Mouse (Mus musculus): ENCODE data around the gene Gss. TPM values are rescaled to one million over a fixed set of nuclear protein-coding genes. Genes with fewer than 3 reads are reported as not detected.
A peak's percentile ranks its signal among the peaks of the same experiment; 100 is the strongest.
"Not testable (repeated sequence)": the region's sequence is repeated elsewhere in the genome, so short reads cannot be mapped to it uniquely, and the experiment has no call there.

Gene Gss
- total and polyA plus RNA-seq, 2 experiments = 69.4 to 134 TPM

- Histone ChIP-seq H3K27ac (replicated peaks; ENCODE audit: insufficient read depth, low read depth, low read length) (no peak overlapping the region), H3K9ac (ENCODE audit: low read depth, low read length) (no peak overlapping the region), H3K4me1 (ENCODE audit: control insufficient read depth, insufficient read depth, low read length) (no peaks in the 10 kb centered on the region), H3K36me3 (ENCODE audit: control insufficient read depth, insufficient read depth, low read length) (peaks cover 63% of the 10 kb centered on the region), H3K27me3 (ENCODE audit: control insufficient read depth, insufficient read depth, low read length) (no peaks in the 10 kb centered on the region), H3K4me3 (ENCODE audit: insufficient read depth, low read depth, low read length) (no peak overlapping the region), H3K79me2 (ENCODE audit: control insufficient read depth, insufficient read depth, low read length) (no peaks in the 10 kb centered on the region)
- no peak for DNase-seq (ENCODE audit: extremely low read depth, low read depth, low spot score)
- no peak for TF ChIP-seq CTCF (IDR thresholded peaks at IDR 0.05; ENCODE audit: low read depth, low read length)
- TF ChIP-seq POLR2A (IDR thresholded peaks at IDR 0.05; ENCODE audit: extremely low read depth, insufficient read depth, low read length) = no peak
These were observed 40.3 kb downstream of the Gss start for GRCm38 (mm10) chr2:155552336-155552735.

GRCm38 (mm10) chr2:155546955-155547354 is 45.7 kb downstream of the Gss start:
- no peak for TF ChIP-seq CTCF (IDR thresholded peaks at IDR 0.05; ENCODE audit: low read depth, low read length)
- TF ChIP-seq POLR2A (IDR thresholded peaks at IDR 0.05; ENCODE audit: extremely low read depth, insufficient read depth, low read length) = no peak
- H3K4me3 ChIP-seq (ENCODE audit: insufficient read depth, low read depth, low read length) = no peak overlapping the region
- peaks cover 30% of the 10 kb centered on the region for H3K36me3 ChIP-seq (ENCODE audit: control insufficient read depth, insufficient read depth, low read length)
- H3K27ac ChIP-seq (replicated peaks; ENCODE audit: insufficient read depth, low read depth, low read length) = no peak overlapping the region
- no peaks in the 10 kb centered on the region for H3K27me3 ChIP-seq (ENCODE audit: control insufficient read depth, insufficient read depth, low read length)
- H3K4me1 ChIP-seq (ENCODE audit: control insufficient read depth, insufficient read depth, low read length) = peaks cover 3% of the 10 kb centered on the region
- no peaks in the 10 kb centered on the region; the same call in 1 of the 2 replicates for H3K79me2 ChIP-seq (ENCODE audit: control insufficient read depth, insufficient read depth, low read length)
- DNase-seq (ENCODE audit: extremely low read depth, low read depth, low spot score) = peak; percentile 55
- no peak overlapping the region for H3K9ac ChIP-seq (ENCODE audit: low read depth, low read length)
- 24% methylated on average over 1 of the region's 1 CpGs for WGBS

- 23% methylated on average over 6 of the region's 6 CpGs for WGBS
- peak overlapping the region; percentile 56 for H3K27ac ChIP-seq (replicated peaks; ENCODE audit: insufficient read depth, low read depth, low read length)
- TF ChIP-seq POLR2A (IDR thresholded peaks at IDR 0.05; ENCODE audit: extremely low read depth, insufficient read depth, low read length) (no peak), CTCF (IDR thresholded peaks at IDR 0.05; ENCODE audit: low read depth, low read length) (no peak)
- no peak overlapping the region for H3K9ac ChIP-seq (ENCODE audit: low read depth, low read length)
- peaks cover 4% of the 10 kb centered on the region; the same call in 1 of the 2 replicates for H3K79me2 ChIP-seq (ENCODE audit: control insufficient read depth, insufficient read depth, low read length)
- DNase-seq (ENCODE audit: extremely low read depth, low read depth, low spot score) = peak; percentile 63
- no peaks in the 10 kb centered on the region for H3K27me3 ChIP-seq (ENCODE audit: control insufficient read depth, insufficient read depth, low read length)
- H3K36me3 ChIP-seq (ENCODE audit: control insufficient read depth, insufficient read depth, low read length) = peaks cover 5% of the 10 kb centered on the region; the same call in 1 of the 2 replicates
- no peak overlapping the region for H3K4me3 ChIP-seq (ENCODE audit: insufficient read depth, low read depth, low read length)
- H3K4me1 ChIP-seq (ENCODE audit: control insufficient read depth, insufficient read depth, low read length) = peaks cover 19% of the 10 kb centered on the region
These were observed 51.7 kb downstream of the Gss start for GRCm38 (mm10) chr2:155540822-155541458.

GRCm38 (mm10) chr2:155539696-155540095 is 52.9 kb downstream of the Gss start:
- peak; percentile 81 for DNase-seq (ENCODE audit: extremely low read depth, low read depth, low spot score)
- Histone ChIP-seq H3K4me1 (ENCODE audit: control insufficient read depth, insufficient read depth, low read length) (peaks cover 17% of the 10 kb centered on the region), H3K27ac (replicated peaks; ENCODE audit: insufficient read depth, low read depth, low read length) (peak overlapping the region; percentile 66), H3K79me2 (ENCODE audit: control insufficient read depth, insufficient read depth, low read length) (peaks cover 4% of the 10 kb centered on the region; the same call in 1 of the 2 replicates), H3K9ac (ENCODE audit: low read depth, low read length) (no peak overlapping the region), H3K27me3 (ENCODE audit: control insufficient read depth, insufficient read depth, low read length) (no peaks in the 10 kb centered on the region), H3K36me3 (ENCODE audit: control insufficient read depth, insufficient read depth, low read length) (peaks cover 10% of the 10 kb centered on the region), H3K4me3 (ENCODE audit: insufficient read depth, low read depth, low read length) (no peak overlapping the region)
- TF ChIP-seq CTCF (IDR thresholded peaks at IDR 0.05; ENCODE audit: low read depth, low read length) (no peak), POLR2A (IDR thresholded peaks at IDR 0.05; ENCODE audit: extremely low read depth, insufficient read depth, low read length) (no peak)

- Histone ChIP-seq H3K4me1 (ENCODE audit: control insufficient read depth, insufficient read depth, low read length) (peaks cover 17% of the 10 kb centered on the region), H3K27ac (replicated peaks; ENCODE audit: insufficient read depth, low read depth, low read length) (peak overlapping the region; percentile 76), H3K36me3 (ENCODE audit: control insufficient read depth, insufficient read depth, low read length) (peaks cover 18% of the 10 kb centered on the region)
- not testable (repeated sequence) for DNase-seq (ENCODE audit: extremely low read depth, low read depth, low spot score); H3K4me3 ChIP-seq (ENCODE audit: insufficient read depth, low read depth, low read length); H3K79me2 ChIP-seq (ENCODE audit: control insufficient read depth, insufficient read depth, low read length); H3K9ac ChIP-seq (ENCODE audit: low read depth, low read length); H3K27me3 ChIP-seq (ENCODE audit: control insufficient read depth, insufficient read depth, low read length)
- WGBS = 86% methylated on average over 17 of the region's 19 CpGs
These were observed 54.0 kb downstream of the Gss start for GRCm38 (mm10) chr2:155538463-155539057.
